Mouse (Mus musculus) MEL (cell line): ENCODE results near the gene Ppp1r15a. TPM values are rescaled to one million over a fixed set of nuclear protein-coding genes. Genes with fewer than 3 reads are reported as not detected.

Experiments used
- DNase-seq: peaks from one replicate; pipeline ENCODE4 v3.0.0; 2011; ENCODE audit warnings: low read depth, low spot score
- H3K27ac ChIP-seq: 2 replicates; pipeline ENCODE4 v1.5.1; 2012; ENCODE audit warnings: low read depth, mild to moderate bottlenecking, control low read depth, low read length, moderate library complexity; ENCODE audit not compliant: control insufficient read depth
- H3K27me3 ChIP-seq, 2 experiments: fragments of 150-350 bp in 1 of 2; sonication (generic) in 1 of 2; 2 replicates each; pipeline ENCODE4 v1.6.1; 2012; ENCODE audit warnings: low read length in 2 of 2, mild to moderate bottlenecking in 2 of 2, improper control_type of control experiment in 1 of 2, moderate library complexity in 1 of 2; ENCODE audit not compliant: insufficient read depth in 2 of 2, control insufficient read depth in 1 of 2
- H3K36me3 ChIP-seq, 2 experiments: 2 replicates each; pipeline ENCODE4 v1.6.1; 2012 to 2014; ENCODE audit warnings: low read length in 2 of 2, improper control_type of control experiment in 1 of 2, inconsistent platforms in 1 of 2, mild to moderate bottlenecking in 1 of 2; ENCODE audit not compliant: insufficient read depth in 2 of 2, control insufficient read depth in 1 of 2
- H3K4me1 ChIP-seq, 2 experiments: fragments of 150-350 bp in 1 of 2; sonication (generic) in 1 of 2; 2 replicates each; pipeline ENCODE4 v1.6.1; 2012; ENCODE audit warnings: low read length in 2 of 2, improper control_type of control experiment in 1 of 2, mild to moderate bottlenecking in 1 of 2; ENCODE audit not compliant: insufficient read depth in 2 of 2, control insufficient read depth in 1 of 2
- H3K4me3 ChIP-seq, 2 experiments: fragments of 150-350 bp in 1 of 2; sonication (generic) in 1 of 2; 2 replicates each; pipeline ENCODE4 v1.5.1; 2012; ENCODE audit warnings: low read depth in 2 of 2, low read length in 2 of 2, mild to moderate bottlenecking in 2 of 2, moderate library complexity in 2 of 2, control low read depth in 1 of 2, improper control_type of control experiment in 1 of 2; ENCODE audit not compliant: control insufficient read depth in 1 of 2, insufficient read depth in 1 of 2
- H3K79me2 ChIP-seq: 2 replicates; pipeline ENCODE4 v1.6.1; 2012; ENCODE audit warnings: mild to moderate bottlenecking, low read length, moderate library complexity; ENCODE audit not compliant: control insufficient read depth, poor library complexity, insufficient read depth
- H3K9ac ChIP-seq: 2 replicates; pipeline ENCODE4 v1.6.1; 2012; ENCODE audit warnings: low read depth, mild to moderate bottlenecking, control low read depth, low read length, moderate library complexity; ENCODE audit not compliant: control insufficient read depth, poor library complexity, severe bottlenecking
- H3K9me3 ChIP-seq: fragments of 150-350 bp; sonication (generic); replicated peaks from 2 replicates; pipeline ENCODE4 v1.6.1; 2012; ENCODE audit warnings: mild to moderate bottlenecking, low read length, improper control_type of control experiment, moderate library complexity; ENCODE audit not compliant: insufficient read depth
- BHLHE40 ChIP-seq: IDR thresholded peaks from 2 replicates; pipeline ENCODE4 v1.6.1; 2012; ENCODE audit warnings: low read depth, mild to moderate bottlenecking, inconsistent platforms, low read length, improper control_type of control experiment, borderline replicate concordance
- CHD1 ChIP-seq: IDR thresholded peaks from 2 replicates; pipeline ENCODE4 v1.6.1; 2012; ENCODE audit warnings: low read depth, mild to moderate bottlenecking, inconsistent platforms, low read length, improper control_type of control experiment
- CHD2 ChIP-seq: IDR thresholded peaks from 2 replicates; pipeline ENCODE4 v1.6.1; 2011; ENCODE audit warnings: low read length, improper control_type of control experiment
- CTCF ChIP-seq, 3 experiments: IDR thresholded peaks in 2 of 3; conservative IDR thresholded peaks in 1 of 3; 2 replicates each; pipeline ENCODE4 v1.5.1; 2011 to 2012; ENCODE audit warnings: low read length in 3 of 3, low read depth in 2 of 3, mild to moderate bottlenecking in 2 of 3, improper control_type of control experiment in 1 of 3, inconsistent platforms in 1 of 3, mixed read lengths in 1 of 3, moderate library complexity in 1 of 3; ENCODE audit not compliant: control insufficient read depth in 1 of 3, insufficient read depth in 1 of 3, poor library complexity in 1 of 3, severe bottlenecking in 1 of 3
- E2F4 ChIP-seq: IDR thresholded peaks from 2 replicates; pipeline ENCODE4 v1.6.1; 2011; ENCODE audit warnings: low read depth, low read length, improper control_type of control experiment, borderline replicate concordance
- ELF1 ChIP-seq: IDR thresholded peaks from 2 replicates; pipeline ENCODE4 v1.6.1; 2014; ENCODE audit warnings: low read depth, mild to moderate bottlenecking, inconsistent platforms, low read length, improper control_type of control experiment, moderate library complexity
- EP300 ChIP-seq, 2 experiments: IDR thresholded peaks; 2 replicates each; pipeline ENCODE4 v1.6.1; 2011; ENCODE audit warnings: improper control_type of control experiment in 2 of 2, low read length in 2 of 2, low read depth in 1 of 2, mild to moderate bottlenecking in 1 of 2
- ETS1 ChIP-seq: IDR thresholded peaks from 2 replicates; pipeline ENCODE4 v1.6.1; 2012; ENCODE audit warnings: low read depth, mild to moderate bottlenecking, inconsistent platforms, low read length, improper control_type of control experiment, moderate library complexity
- GABPA ChIP-seq: IDR thresholded peaks from 2 replicates; pipeline ENCODE4 v1.6.1; 2012; ENCODE audit warnings: low read depth, mild to moderate bottlenecking, inconsistent platforms, low read length, improper control_type of control experiment, moderate library complexity
- GATA1 ChIP-seq: IDR thresholded peaks from 2 replicates; pipeline ENCODE4 v1.6.1; 2011; ENCODE audit warnings: low read depth, low read length, improper control_type of control experiment
- HCFC1 ChIP-seq: IDR thresholded peaks from 2 replicates; pipeline ENCODE4 v1.6.1; 2012; ENCODE audit warnings: low read depth, mild to moderate bottlenecking, inconsistent platforms, low read length, improper control_type of control experiment, moderate library complexity
- JUND ChIP-seq: IDR thresholded peaks from 2 replicates; pipeline ENCODE4 v1.6.1; 2011; ENCODE audit warnings: low read depth, mild to moderate bottlenecking, improper control_type of control experiment, low read length
- KAT2A ChIP-seq: conservative IDR thresholded peaks from 2 replicates; pipeline ENCODE4 v1.6.1; 2012; ENCODE audit warnings: low read depth, low read length, improper control_type of control experiment, inconsistent platforms
- MAFK ChIP-seq: IDR thresholded peaks from 2 replicates; pipeline ENCODE4 v1.6.1; 2011; ENCODE audit warnings: low read depth, mild to moderate bottlenecking, low read length, improper control_type of control experiment, borderline replicate concordance
- MAX ChIP-seq: IDR thresholded peaks from 2 replicates; pipeline ENCODE4 v1.6.1; 2011; ENCODE audit warnings: low read length, improper control_type of control experiment
- MAZ ChIP-seq: IDR thresholded peaks from 2 replicates; pipeline ENCODE4 v1.6.1; 2012; ENCODE audit warnings: low read depth, mild to moderate bottlenecking, inconsistent platforms, low read length, improper control_type of control experiment
- MYB ChIP-seq: IDR thresholded peaks from 2 replicates; pipeline ENCODE4 v1.6.1; 2011; ENCODE audit warnings: mild to moderate bottlenecking, low read depth, low read length, improper control_type of control experiment
- MYC ChIP-seq: IDR thresholded peaks from 2 replicates; pipeline ENCODE4 v1.6.1; 2011; ENCODE audit warnings: low read depth, mild to moderate bottlenecking, low read length, improper control_type of control experiment, moderate library complexity
- NELFE ChIP-seq: IDR thresholded peaks from 2 replicates; pipeline ENCODE4 v1.6.1; 2011; ENCODE audit warnings: low read depth, low read length, improper control_type of control experiment
- NRF1 ChIP-seq: IDR thresholded peaks from 2 replicates; pipeline ENCODE4 v1.6.1; 2014; ENCODE audit warnings: low read depth, mild to moderate bottlenecking, inconsistent platforms, low read length, improper control_type of control experiment, moderate library complexity; ENCODE audit not compliant: poor library complexity, insufficient read depth, severe bottlenecking
- POLR2AphosphoS2 ChIP-seq: IDR thresholded peaks from 2 replicates; pipeline ENCODE4 v1.6.1; 2011; ENCODE audit warnings: low read length, improper control_type of control experiment
- POLR2AphosphoS5 ChIP-seq: IDR thresholded peaks from 2 replicates; pipeline ENCODE4 v1.6.1; 2012; ENCODE audit warnings: low read depth, borderline replicate concordance, mild to moderate bottlenecking, inconsistent platforms, low read length, moderate library complexity, mixed read lengths
- RCOR1 ChIP-seq: IDR thresholded peaks from 2 replicates; pipeline ENCODE4 v1.6.1; 2012; ENCODE audit warnings: low read depth, mild to moderate bottlenecking, inconsistent platforms, low read length, improper control_type of control experiment
- SIN3A ChIP-seq: IDR thresholded peaks from 2 replicates; pipeline ENCODE4 v1.6.1; 2012; ENCODE audit warnings: low read length, improper control_type of control experiment, inconsistent platforms
- SMC3 ChIP-seq: IDR thresholded peaks from 2 replicates; pipeline ENCODE4 v1.6.1; 2011; ENCODE audit warnings: low read depth, low read length, improper control_type of control experiment
- TAL1 ChIP-seq: IDR thresholded peaks from 2 replicates; pipeline ENCODE4 v1.6.1; 2012; ENCODE audit warnings: mild to moderate bottlenecking, inconsistent platforms, low read length, moderate library complexity, mixed read lengths
- TBP ChIP-seq: IDR thresholded peaks from 2 replicates; pipeline ENCODE4 v1.8.0; 2011; ENCODE audit warnings: low read depth, low read length, improper control_type of control experiment
- TCF12 ChIP-seq: IDR thresholded peaks from 2 replicates; pipeline ENCODE4 v1.6.1; 2014; ENCODE audit warnings: low read depth, mild to moderate bottlenecking, inconsistent platforms, low read length, improper control_type of control experiment, moderate library complexity
- UBTF ChIP-seq: IDR thresholded peaks from 2 replicates; pipeline ENCODE4 v1.6.1; 2012; ENCODE audit warnings: low read depth, mild to moderate bottlenecking, inconsistent platforms, low read length, improper control_type of control experiment, moderate library complexity, borderline replicate concordance; ENCODE audit not compliant: insufficient read depth
- USF1 ChIP-seq: IDR thresholded peaks from 2 replicates; pipeline ENCODE4 v1.6.1; 2014; ENCODE audit warnings: low read depth, mild to moderate bottlenecking, inconsistent platforms, low read length, improper control_type of control experiment, moderate library complexity
- USF2 ChIP-seq, 2 experiments: IDR thresholded peaks; 2 replicates each; pipeline ENCODE4 v1.6.1; 2011 to 2012; ENCODE audit warnings: improper control_type of control experiment in 2 of 2, low read length in 2 of 2, borderline replicate concordance in 1 of 2, inconsistent platforms in 1 of 2, low read depth in 1 of 2, mild to moderate bottlenecking in 1 of 2; ENCODE audit not compliant: insufficient read depth in 1 of 2
- ZC3H11A ChIP-seq: IDR thresholded peaks from 2 replicates; pipeline ENCODE4 v1.6.1; 2012; ENCODE audit warnings: low read depth, mild to moderate bottlenecking, inconsistent platforms, low read length, improper control_type of control experiment
- ZKSCAN1 ChIP-seq: IDR thresholded peaks from 2 replicates; pipeline ENCODE4 v1.6.1; 2012; ENCODE audit warnings: low read depth, mild to moderate bottlenecking, inconsistent platforms, low read length, improper control_type of control experiment, moderate library complexity
- ZMIZ1 ChIP-seq: IDR thresholded peaks from 2 replicates; pipeline ENCODE4 v1.6.1; 2012; ENCODE audit warnings: low read depth, mild to moderate bottlenecking, inconsistent platforms, low read length, improper control_type of control experiment, moderate library complexity
- ZNF384 ChIP-seq: IDR thresholded peaks from 2 replicates; pipeline ENCODE4 v1.6.1; 2012; ENCODE audit warnings: low read depth, mild to moderate bottlenecking, inconsistent platforms, low read length, improper control_type of control experiment
- polyA plus RNA-seq, 2 experiments: library from polyadenylated mRNA; stranded (reverse) in 1 of 2; unstranded in 1 of 2; fragments of >175 nt in 1 of 2; fragments of >200 nt in 1 of 2; gene quantifications; 2 replicates each; pipeline versions ENCODE4 v1.2.1 to v1.2.4; 2012; ENCODE audit warnings: low replicate concordance in 2 of 2, low read depth in 1 of 2; ENCODE audit not compliant: insufficient read length in 2 of 2, insufficient read depth in 1 of 2, missing spikeins in 1 of 2
- total RNA-seq: library from RNA; depleted of rRNA; stranded (reverse); fragments of 300-350 nt; gene quantifications from 2 replicates; pipeline ENCODE4 v1.2.3, GENCODE M21; 2012; rRNA removed

Ppp1r15a gene
- total RNA-seq = 27.0 and 27.2 TPM in 2 replicates
- 10 to 100 TPM in 1 of 2 experiments, not detected in 1; 78.0 TPM for polyA plus RNA-seq

- peak; percentile 99 for DNase-seq
- H3K27ac ChIP-seq = peak within 1 kb of the TSS; percentile 95
- peak within 1 kb of the TSS; percentile 78 to 95 for H3K4me3 ChIP-seq
- H3K9ac ChIP-seq = peak within 1 kb of the TSS; percentile 92
- H3K4me1 ChIP-seq = peaks cover 3 to 25% of the 10 kb centered on the region in 2 experiments; a peak in 3 of 4 replicates
- H3K9me3 ChIP-seq = no peaks in the 10 kb centered on the region
- peaks cover 27% of the 10 kb centered on the region for H3K79me2 ChIP-seq
- peaks cover 0 to 35% of the 10 kb centered on the region in 2 experiments; a peak in 2 of 4 replicates for H3K36me3 ChIP-seq
- peaks cover 0 to under 1% of the 10 kb centered on the region in 2 experiments; a peak in 1 of 4 replicates for H3K27me3 ChIP-seq
- peak; percentile 93 for TF ChIP-seq ETS1
- TF ChIP-seq JUND = no peak
- no peak for TF ChIP-seq MAFK
- TF ChIP-seq MAX = peak; percentile 70; the same call in 1 of the 2 replicates
- TF ChIP-seq HCFC1 = peak; percentile 82
- TF ChIP-seq POLR2AphosphoS5 = peak; percentile 78; the same call in 1 of the 2 replicates
- no peak for TF ChIP-seq USF2 (IDR thresholded peaks at IDR 0.05; ENCODE audit: borderline replicate concordance in 1 of 2, insufficient read depth in 1 of 2, low read depth in 1 of 2, low read length in 2 of 2)
- peak; percentile 73 for TF ChIP-seq SIN3A
- TF ChIP-seq SMC3 = no peak
- TF ChIP-seq ZKSCAN1 = no peak
- no peak for TF ChIP-seq UBTF
- peak; percentile 98 for TF ChIP-seq ZMIZ1
- TF ChIP-seq POLR2AphosphoS2 = peak; percentile 98
- TF ChIP-seq NELFE = peak; percentile 98
- 0 out of 2 replicates have a peak, but pooled peaks have one; percentile 86 for TF ChIP-seq BHLHE40
- no peak for TF ChIP-seq EP300 (IDR thresholded peaks at IDR 0.05; ENCODE audit: low read depth in 1 of 2, low read length in 2 of 2)
- no peak for TF ChIP-seq ZNF384
- TF ChIP-seq MAZ = 0 out of 2 replicates have a peak, but pooled peaks have one; percentile 26
- TF ChIP-seq MYC = peak; percentile 68
- no peak for TF ChIP-seq ZC3H11A
- TF ChIP-seq GABPA = 0 out of 2 replicates have a peak, but pooled peaks have one; percentile 33
- TF ChIP-seq TCF12 = peak; percentile 78
- peak; percentile 23; the same call in 1 of the 2 replicates for TF ChIP-seq CHD1
- TF ChIP-seq GATA1 = peak; percentile 81
- TF ChIP-seq TBP = peak; percentile 98
- TF ChIP-seq KAT2A = no peak; the same call in 1 of the 2 replicates
- no peak for TF ChIP-seq MYB
- TF ChIP-seq ELF1 = peak; percentile 87
- TF ChIP-seq E2F4 = no peak
- peak; percentile 89 for TF ChIP-seq CHD2
- no peak for TF ChIP-seq CTCF (IDR thresholded peaks at IDR 0.05 in 2 of 3, conservative IDR thresholded peaks at IDR 0.05 in 1 of 3; ENCODE audit: control insufficient read depth in 1 of 3, insufficient read depth in 1 of 3, low read depth in 2 of 3, low read length in 3 of 3, poor library complexity in 1 of 3, severe bottlenecking in 1 of 3)
- TF ChIP-seq TAL1 = peak; percentile 51; the same call in 1 of the 2 replicates
- TF ChIP-seq USF1 = 0 out of 2 replicates have a peak, but pooled peaks have one; percentile 35
- no peak for TF ChIP-seq RCOR1
- peak; percentile 40; the same call in 1 of the 2 replicates for TF ChIP-seq NRF1
Measured at GRCm38 (mm10) chr7:45525809-45526473, at the start of gene Ppp1r15a, which contains the start of gene Plekha4. Gene Ppp1r15a, minus strand, starts transcription at chr7:45526268. Gene Plekha4, plus strand, starts transcription at chr7:45526330.
